Mouse (Mus musculus) olfactory bulb, adult 2 months (tissue): ENCODE measurements around the gene Tmem144.

Experiments
- CTCF ChIP-seq: fragments of 200-500 bp; IDR thresholded peaks from 2 replicates; pipeline ENCODE4 v1.5.1; 2012; ENCODE audit warnings: low read depth, mild to moderate bottlenecking, low read length, moderate library complexity; ENCODE audit not compliant: insufficient read depth
- POLR2A ChIP-seq: fragments of 200-500 bp; IDR thresholded peaks from 2 replicates; pipeline ENCODE4 v1.6.1; 2012; ENCODE audit warnings: mild to moderate bottlenecking, low read depth, low read length, moderate library complexity; ENCODE audit not compliant: insufficient read depth

GRCm38 (mm10) chr3:79858221-79858620 lies 5.6 kb upstream of the Tmem144 start:
- no peak for TF ChIP-seq CTCF
- TF ChIP-seq POLR2A, result no peak
